In the genomic region with DNA sequence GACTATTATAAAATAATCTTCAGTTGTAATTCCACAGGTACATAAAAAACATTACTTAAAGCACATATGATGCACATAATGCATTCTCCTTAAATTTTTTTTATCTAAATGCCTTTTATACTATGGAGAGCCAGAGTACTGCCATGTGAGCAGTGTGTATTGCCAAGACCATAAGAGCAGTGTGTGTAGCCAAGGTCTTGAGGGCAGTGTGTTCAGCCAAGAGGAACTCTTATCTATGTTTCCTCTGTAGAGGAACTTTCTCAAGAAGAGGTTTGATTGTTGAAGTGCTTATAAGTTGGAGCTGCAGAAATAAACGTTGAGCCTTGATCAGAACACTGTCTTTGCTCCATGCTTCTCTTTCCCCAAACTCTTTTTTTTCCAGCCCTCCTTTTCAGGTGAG, we compare ENCODE assay signal across 23 mouse cellular contexts. TPM values are rescaled to one million over a fixed set of nuclear protein-coding genes. Genes with fewer than 3 reads are reported as not detected.
DNase-seq lines count a peak whose midpoint lies in the region; ATAC-seq and TF ChIP-seq lines count a peak whose summit lies in the region.
"Had no signal": no experiment of that assay in that cellular context is flagged by ENCODE, and none has a peak within 500 bp of the region (broad histone marks: within the 10 kb centered on the region; RNA-seq: fewer than 3 reads in every experiment).

No protein-coding gene starts in this region.

- no peak overlapping the region for H3K4me3 ChIP-seq in CH12.LX (replicated peaks in 1 of 3; ENCODE audit: low read depth in 2 of 3, low read length in 2 of 3, poor library complexity in 1 of 3)
- H3K4me3 ChIP-seq in lung, postnatal 0 days (ENCODE audit: low read depth, low read length): no peak overlapping the region
- no peak overlapping the region for H3K4me3 ChIP-seq in intestine, postnatal 0 days (ENCODE audit: low read depth, low read length)
- H3K4me3 ChIP-seq: embryonic facial prominence, embryonic 10.5 days; gastrocnemius, adult 2 months; heart, embryonic 13.5 days; hindbrain, embryonic 15.5 days had no signal

- H3K4me2 ChIP-seq in CH12.LX (ENCODE audit: insufficient read depth, low read depth, poor library complexity, severe bottlenecking): peak overlapping the region; percentile 34; the same call in 1 of the 2 replicates
- 0 out of 2 replicates have a peak overlapping the region, but pooled peaks have one; percentile 11 for H3K4me2 ChIP-seq in lung, postnatal 0 days (replicated peaks; ENCODE audit: low read depth, low read length)
- no peak overlapping the region for H3K4me2 ChIP-seq in intestine, postnatal 0 days (replicated peaks; ENCODE audit: low read depth)
- H3K4me2 ChIP-seq: heart, embryonic 13.5 days; hindbrain, embryonic 15.5 days had no signal

- no peak overlapping the region for H3K9ac ChIP-seq in CH12.LX (ENCODE audit: insufficient read depth, low read depth)
- no peak overlapping the region for H3K9ac ChIP-seq in lung, postnatal 0 days (replicated peaks; ENCODE audit: low read depth)
- H3K9ac ChIP-seq in intestine, postnatal 0 days (ENCODE audit: low read depth, low read length): no peak overlapping the region
- H3K9ac ChIP-seq: heart, embryonic 13.5 days; hindbrain, embryonic 15.5 days had no signal

- TF ChIP-seq EP300 in CH12.LX (IDR thresholded peaks at IDR 0.05; ENCODE audit: low read length): no peak
- no peak for TF ChIP-seq EP300 in lung, postnatal 0 days (IDR thresholded peaks at IDR 0.05)

- TF ChIP-seq RAD21 in CH12.LX (IDR thresholded peaks at IDR 0.05; ENCODE audit: low read depth, low read length): no peak

- in situ Hi-C loops in CH12.LX (cut with MboI; ENCODE audit: low pct_ligation_motif_present, low pct_unique_long_range_greater_than_20kb, low sequenced_read_pairs): no loop called here

- H3K27ac ChIP-seq in CH12.LX (ENCODE audit: insufficient read depth, low read depth): no peak overlapping the region
- no peak overlapping the region for H3K27ac ChIP-seq in lung, postnatal 0 days (ENCODE audit: low read length)
- no peak overlapping the region for H3K27ac ChIP-seq in intestine, postnatal 0 days (ENCODE audit: low read depth, low read length)
- H3K27ac ChIP-seq: embryonic facial prominence, embryonic 10.5 days; gastrocnemius, adult 2 months; heart, embryonic 13.5 days; hindbrain, embryonic 15.5 days had no signal

- H3K4me1 ChIP-seq in CH12.LX (ENCODE audit: control insufficient read depth in 1 of 2, insufficient read depth in 2 of 2): no peaks in the 10 kb centered on the region
- no peaks in the 10 kb centered on the region for H3K4me1 ChIP-seq in lung, postnatal 0 days (ENCODE audit: insufficient read depth, low read depth, low read length)
- no peaks in the 10 kb centered on the region for H3K4me1 ChIP-seq in intestine, postnatal 0 days (replicated peaks; ENCODE audit: control insufficient read depth, insufficient read depth, low read length)
- H3K4me1 ChIP-seq: embryonic facial prominence, embryonic 10.5 days; heart, embryonic 13.5 days; hindbrain, embryonic 15.5 days had no signal

- peak; percentile 81 for ATAC-seq in lung, postnatal 0 days
- ATAC-seq in intestine, postnatal 0 days: no peak
- ATAC-seq: forebrain, embryonic 14.5 days had no signal

- no peaks in the 10 kb centered on the region for H3K9me3 ChIP-seq in CH12.LX (replicated peaks; ENCODE audit: low read length)
- no peaks in the 10 kb centered on the region for H3K9me3 ChIP-seq in lung, postnatal 0 days (ENCODE audit: low read length)
- H3K9me3 ChIP-seq in intestine, postnatal 0 days (ENCODE audit: control insufficient read depth): no peaks in the 10 kb centered on the region
- H3K9me3 ChIP-seq: embryonic facial prominence, embryonic 10.5 days; G1E; heart, embryonic 13.5 days; hindbrain, embryonic 15.5 days had no signal

- WGBS in lung, postnatal 0 days: 13% methylated on average over 1 of the region's 1 CpGs
- WGBS in intestine, postnatal 0 days: 20% methylated on average over 1 of the region's 1 CpGs

- H3K79me2 ChIP-seq in CH12.LX (replicated peaks; ENCODE audit: control insufficient read depth, extremely low read depth, insufficient read depth, poor library complexity, severe bottlenecking): no peaks in the 10 kb centered on the region

- DNase-seq in CH12.LX (ENCODE audit: extremely low read depth) (no peak), NIH3T3 (ENCODE audit: low read depth) (peak; percentile 10)
- peak; percentile 57 for DNase-seq in lung, postnatal 0 days (ENCODE audit: low spot score)
- peak; percentile 73 for DNase-seq in lung, postnatal 36 days
- DNase-seq in right cerebral cortex, postnatal 10 days (ENCODE audit: low spot score in 2 of 2): no peak
- DNase-seq in thymus, postnatal 14 days: no peak
- DNase-seq: adrenal gland, postnatal 25 days; cerebellum, adult 18-20 months; cerebellum, adult 9-11 months; cerebellum, postnatal 36 days; gastrocnemius, adult 2 months; gastrocnemius, postnatal 36 days; heart, adult 11 months; heart, postnatal 36 days had no signal

- H3K27me3 ChIP-seq in CH12.LX (replicated peaks): peaks cover 13% of the 10 kb centered on the region
- H3K27me3 ChIP-seq in lung, postnatal 0 days (replicated peaks; ENCODE audit: insufficient read depth, low read length): no peaks in the 10 kb centered on the region
- no peaks in the 10 kb centered on the region for H3K27me3 ChIP-seq in intestine, postnatal 0 days (replicated peaks; ENCODE audit: control insufficient read depth, insufficient read depth, low read length)
- H3K27me3 ChIP-seq: heart, embryonic 13.5 days; hindbrain, embryonic 15.5 days had no signal

- TF ChIP-seq CTCF in CH12.LX (conservative IDR thresholded peaks at IDR 0.05 in 1 of 2, IDR thresholded peaks at IDR 0.05 in 1 of 2; ENCODE audit: low read depth in 2 of 2, low read length in 2 of 2): no peak
- no peak for TF ChIP-seq CTCF in lung, postnatal 0 days (IDR thresholded peaks at IDR 0.05)
- no peak for TF ChIP-seq CTCF in intestine, postnatal 0 days (IDR thresholded peaks at IDR 0.05; ENCODE audit: low read depth)

- dilution Hi-C loops in CH12.LX (cut with MboI; ENCODE audit: extremely low pct_ligation_motif_present, extremely low pct_unique_long_range_greater_than_20kb, low sequenced_read_pairs): no loop called here

- TF ChIP-seq POLR2A in CH12.LX (IDR thresholded peaks at IDR 0.05; ENCODE audit: low read depth, low read length): no peak

- no peaks in the 10 kb centered on the region for H3K36me3 ChIP-seq in CH12.LX (replicated peaks in 1 of 2; ENCODE audit: control insufficient read depth in 1 of 2, insufficient read depth in 1 of 2, low read length in 1 of 2)
- H3K36me3 ChIP-seq in lung, postnatal 0 days (ENCODE audit: insufficient read depth, low read length): no peaks in the 10 kb centered on the region
- no peaks in the 10 kb centered on the region for H3K36me3 ChIP-seq in intestine, postnatal 0 days (ENCODE audit: control insufficient read depth, insufficient read depth)
- H3K36me3 ChIP-seq: embryonic facial prominence, embryonic 10.5 days; G1E; heart, embryonic 13.5 days; hindbrain, embryonic 15.5 days had no signal

TF ChIP-seq in CH12.LX, 34 proteins besides CTCF, POLR2A, EP300 and RAD21:
- no peak for TF ChIP-seq NRF1 (IDR thresholded peaks at IDR 0.05; ENCODE audit: low read depth, low read length)
- TF ChIP-seq UBTF (IDR thresholded peaks at IDR 0.05; ENCODE audit: low read depth, low read length): no peak
- no peak for TF ChIP-seq GABPA (IDR thresholded peaks at IDR 0.05; ENCODE audit: insufficient replicate concordance, low read depth, low read length)

RNA-seq across cellular contexts. Expression of gene Vmn2r9, which starts 2.9 kb away (rescaled TPM):
- total RNA-seq in CH12.LX (2012; rRNA removed): not detected in 2 replicates
- total RNA-seq in CH12.LX (2014; rRNA removed): not detected in 2 replicates
- polyA plus RNA-seq in CH12.LX (2012; ENCODE audit: insufficient read length, low read depth): not detected in 2 replicates
- polyA plus RNA-seq in lung, postnatal 0 days (2015; fragmentation: Nextera tagmentation; extraction: Ambion mirVana): 0.02 and 0.04 TPM in 2 replicates
- polyA plus RNA-seq in intestine, postnatal 0 days (2015; fragmentation: Nextera tagmentation; extraction: Ambion mirVana): not detected in 2 replicates
- total RNA-seq: adrenal gland, postnatal 25 days; gastrocnemius, adult 2 months; gastrocnemius, postnatal 36 days; heart, postnatal 36 days had no signal
- polyA plus RNA-seq: embryonic facial prominence, embryonic 10.5 days; embryonic facial prominence, embryonic 14.5 days; forebrain, embryonic 14.5 days; G1E; heart, embryonic 13.5 days; heart, postnatal 0 days; hindbrain, embryonic 11.5 days; hindbrain, embryonic 15.5 days had no signal

RNA-seq across cellular contexts. Expression of gene Vmn2r8, which starts 40.8 kb away (rescaled TPM):
- total RNA-seq in CH12.LX (2012; rRNA removed) (not detected in 2 replicates), CH12.LX (2014; rRNA removed) (not detected in 2 replicates)
- not detected in 2 replicates for polyA plus RNA-seq in CH12.LX (2012; ENCODE audit: insufficient read length, low read depth)
- not detected in 2 replicates for polyA plus RNA-seq in lung, postnatal 0 days (2015; fragmentation: Nextera tagmentation; extraction: Ambion mirVana)
- polyA plus RNA-seq in intestine, postnatal 0 days (2015; fragmentation: Nextera tagmentation; extraction: Ambion mirVana): not detected in 2 replicates
- total RNA-seq: adrenal gland, postnatal 25 days; gastrocnemius, adult 2 months; gastrocnemius, postnatal 36 days; heart, postnatal 36 days had no signal
- polyA plus RNA-seq: embryonic facial prominence, embryonic 10.5 days; embryonic facial prominence, embryonic 14.5 days; forebrain, embryonic 14.5 days; G1E; heart, embryonic 13.5 days; heart, postnatal 0 days; hindbrain, embryonic 11.5 days; hindbrain, embryonic 15.5 days had no signal

RNA-seq across cellular contexts. Expression of gene Tmed11, which starts 54.3 kb away (rescaled TPM):
- not detected in 2 replicates for total RNA-seq in CH12.LX (2012; rRNA removed)
- not detected in 2 replicates for total RNA-seq in CH12.LX (2014; rRNA removed)
- not detected in 2 replicates for polyA plus RNA-seq in CH12.LX (2012; ENCODE audit: insufficient read length, low read depth)
- not detected in 2 replicates for polyA plus RNA-seq in lung, postnatal 0 days (2015; fragmentation: Nextera tagmentation; extraction: Ambion mirVana)
- 0.26 TPM in 1 of 2 replicates, not detected in the other for polyA plus RNA-seq in intestine, postnatal 0 days (2015; fragmentation: Nextera tagmentation; extraction: Ambion mirVana)
- total RNA-seq: adrenal gland, postnatal 25 days; G1E; gastrocnemius, adult 2 months; gastrocnemius, postnatal 36 days; heart, postnatal 36 days had no signal
- polyA plus RNA-seq: embryonic facial prominence, embryonic 10.5 days; embryonic facial prominence, embryonic 14.5 days; forebrain, embryonic 14.5 days; G1E; heart, embryonic 13.5 days; heart, postnatal 0 days; hindbrain, embryonic 11.5 days; hindbrain, embryonic 15.5 days had no signal

Comparison
In these comparisons a context has a peak if more than half of its experiments do, and no peak if none do; other contexts are left out.
1. DNase-seq: peak in NIH3T3 (single experiment), lung, postnatal 0 days (single experiment) and lung, postnatal 36 days (single experiment); none in CH12.LX (single experiment), right cerebral cortex, postnatal 10 days (0 of 2) and thymus, postnatal 14 days (single experiment).